Mouse (Mus musculus) brain, embryonic 14.5 days (tissue): ENCODE measurements around the gene Pop7.

Experiments used
- CTCF ChIP-seq: fragments of 200-500 bp; IDR thresholded peaks from 2 replicates; pipeline ENCODE4 v1.5.1; 2012; ENCODE audit warnings: inconsistent platforms, mild to moderate bottlenecking, moderate library complexity, borderline replicate concordance; ENCODE audit not compliant: insufficient read depth, insufficient read length; ENCODE audit errors: extremely low read depth
- POLR2A ChIP-seq: fragments of 200-500 bp; IDR thresholded peaks from 2 replicates; pipeline ENCODE4 v1.6.1; 2012; ENCODE audit warnings: mild to moderate bottlenecking, inconsistent platforms, borderline replicate concordance; ENCODE audit not compliant: poor library complexity, insufficient read depth, insufficient read length, severe bottlenecking; ENCODE audit errors: extremely low read depth

DNA sequence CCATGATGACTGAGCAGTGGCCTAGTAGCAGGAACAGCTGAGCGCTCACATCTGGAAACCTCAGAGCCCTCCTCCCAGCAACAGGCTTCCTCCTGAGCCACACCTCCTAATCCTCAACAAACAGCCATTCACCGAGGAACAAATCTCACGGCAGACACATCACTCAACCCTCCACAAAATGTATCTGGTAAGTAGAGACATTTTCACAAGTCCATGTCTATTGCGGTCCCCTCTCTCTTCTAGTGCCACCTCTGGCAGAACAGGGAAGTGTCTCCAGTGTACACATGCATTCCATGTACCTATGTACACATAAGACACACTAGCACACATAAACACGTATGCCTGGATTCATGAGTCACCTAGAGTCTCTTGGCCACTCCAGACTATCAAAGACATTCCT, 48.8 kb upstream of the Pop7 start:
- TF ChIP-seq CTCF (peak; percentile 30; the same call in 1 of the 2 replicates), POLR2A (no peak)
